Mouse (Mus musculus): Measurements from ENCODE around the gene Irgm2. TPM values are rescaled to one million over a fixed set of nuclear protein-coding genes. Genes with fewer than 3 reads are reported as not detected.
"Not testable (repeated sequence)": the region's sequence is repeated elsewhere in the genome, so short reads cannot be mapped to it uniquely, and the experiment has no call there.

The Irgm2 gene
- polyA plus RNA-seq, 1 experiment = 18.3 TPM

DNA sequence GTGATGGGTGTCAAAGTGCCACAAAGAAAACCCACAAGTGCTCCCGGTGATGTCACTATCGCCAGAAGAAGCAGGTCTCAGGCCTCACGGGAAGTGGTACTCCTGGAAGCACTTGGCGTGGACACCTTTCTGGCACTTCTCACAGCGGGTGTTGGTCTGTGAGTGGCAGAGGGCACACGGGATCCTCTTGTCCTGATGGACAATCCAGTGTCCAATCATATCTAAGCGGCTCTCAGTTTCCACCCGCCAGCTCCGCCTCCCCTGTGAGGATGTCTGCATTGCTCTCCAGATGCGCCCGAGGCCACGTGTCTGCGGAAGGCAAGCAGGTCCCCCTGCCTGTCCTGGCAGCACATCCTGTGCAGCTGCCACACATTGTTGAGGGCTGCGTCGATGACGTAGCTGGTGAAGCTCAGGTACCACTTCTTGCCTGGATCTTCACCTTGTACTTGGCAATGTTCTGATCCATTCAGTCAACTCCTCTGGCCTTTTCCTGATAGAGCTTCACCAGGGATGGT is 31.0 kb downstream of the Irgm2 start:
- H3K36me3 ChIP-seq (ENCODE audit: control insufficient read depth, insufficient read depth, low read length) = no peaks in the 10 kb centered on the region
- no peaks in the 10 kb centered on the region for H3K27me3 ChIP-seq (ENCODE audit: control insufficient read depth, insufficient read depth, low read length)
- WGBS = 66% methylated on average over 16 of the region's 16 CpGs
- no peak for DNase-seq (ENCODE audit: low read depth in 1 of 2, low spot score in 2 of 2)
- TF ChIP-seq POLR2A (IDR thresholded peaks at IDR 0.05; ENCODE audit: low read depth, low read length) (no peak), CTCF (IDR thresholded peaks at IDR 0.05; ENCODE audit: extremely low read depth, insufficient read depth, insufficient read length, insufficient replicate concordance) (no peak)
- no peaks in the 10 kb centered on the region; the same call in 1 of the 2 replicates for H3K4me1 ChIP-seq (ENCODE audit: control insufficient read depth, insufficient read depth, insufficient read length)
- H3K27ac ChIP-seq (ENCODE audit: insufficient read depth, low read length) = no peak overlapping the region
- no peak overlapping the region for H3K4me3 ChIP-seq (ENCODE audit: extremely low read depth, insufficient read depth, insufficient read length)

- 92% methylated on average over 8 of the region's 8 CpGs for WGBS
- Histone ChIP-seq H3K4me1 (ENCODE audit: control insufficient read depth, insufficient read depth, insufficient read length) (no peaks in the 10 kb centered on the region), H3K36me3 (ENCODE audit: control insufficient read depth, insufficient read depth, low read length) (no peaks in the 10 kb centered on the region), H3K27me3 (ENCODE audit: control insufficient read depth, insufficient read depth, low read length) (no peaks in the 10 kb centered on the region), H3K27ac (ENCODE audit: insufficient read depth, low read length) (no peak overlapping the region), H3K4me3 (ENCODE audit: extremely low read depth, insufficient read depth, insufficient read length) (no peak overlapping the region)
- DNase-seq (ENCODE audit: low read depth in 1 of 2, low spot score in 2 of 2) = no peak
- TF ChIP-seq POLR2A (IDR thresholded peaks at IDR 0.05; ENCODE audit: low read depth, low read length) (no peak), CTCF (IDR thresholded peaks at IDR 0.05; ENCODE audit: extremely low read depth, insufficient read depth, insufficient read length, insufficient replicate concordance) (no peak)
Observed at GRCm38 (mm10) chr11:58231156-58231555, 31.7 kb downstream of the Irgm2 start.

DNA sequence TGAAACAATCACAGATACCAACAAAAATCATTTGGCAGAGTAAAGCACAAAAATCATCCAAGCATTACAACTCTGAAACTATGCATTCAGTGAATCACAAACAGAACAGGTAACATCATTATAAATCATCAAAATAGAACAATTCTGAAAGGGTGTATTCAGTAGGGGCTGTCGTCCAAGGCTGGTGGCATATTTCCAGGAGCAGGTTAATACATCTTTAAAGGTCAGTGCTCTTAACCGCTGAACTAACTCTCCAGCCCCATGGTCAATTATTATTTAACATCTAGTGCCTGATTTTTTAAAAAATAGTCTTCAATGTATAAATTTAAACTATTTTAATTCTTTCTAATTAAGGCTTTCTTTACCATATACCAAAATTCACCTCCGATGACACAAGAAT is 35.1 kb downstream of the Irgm2 start:
- WGBS = 90% methylated on average over 3 of the region's 3 CpGs
- H3K4me1 ChIP-seq (ENCODE audit: control insufficient read depth, insufficient read depth, insufficient read length); DNase-seq (ENCODE audit: low read depth in 1 of 2, low spot score in 2 of 2): not testable (repeated sequence)

GRCm38 (mm10) chr11:58235152-58235551 is 35.7 kb downstream of the Irgm2 start:
- TF ChIP-seq POLR2A (IDR thresholded peaks at IDR 0.05; ENCODE audit: low read depth, low read length) (no peak), CTCF (IDR thresholded peaks at IDR 0.05; ENCODE audit: extremely low read depth, insufficient read depth, insufficient read length, insufficient replicate concordance) (peak; percentile 57; the same call in 1 of the 2 replicates)
- Histone ChIP-seq H3K4me3 (ENCODE audit: extremely low read depth, insufficient read depth, insufficient read length) (no peak overlapping the region), H3K27me3 (ENCODE audit: control insufficient read depth, insufficient read depth, low read length) (no peaks in the 10 kb centered on the region), H3K36me3 (ENCODE audit: control insufficient read depth, insufficient read depth, low read length) (no peaks in the 10 kb centered on the region), H3K4me1 (ENCODE audit: control insufficient read depth, insufficient read depth, insufficient read length) (peaks cover 3% of the 10 kb centered on the region; the same call in 1 of the 2 replicates), H3K27ac (ENCODE audit: insufficient read depth, low read length) (no peak overlapping the region)
- peak in 1 of 2 experiments; percentile 25 for DNase-seq (ENCODE audit: low read depth in 1 of 2, low spot score in 2 of 2)
- 34% methylated on average over 6 of the region's 6 CpGs for WGBS

More for the DNA sequence above, 35.1 kb downstream of the Irgm2 start:
- H3K4me3 ChIP-seq (ENCODE audit: extremely low read depth, insufficient read depth, insufficient read length); H3K27ac ChIP-seq (ENCODE audit: insufficient read depth, low read length); H3K27me3 ChIP-seq (ENCODE audit: control insufficient read depth, insufficient read depth, low read length); H3K36me3 ChIP-seq (ENCODE audit: control insufficient read depth, insufficient read depth, low read length): not testable (repeated sequence)

DNA sequence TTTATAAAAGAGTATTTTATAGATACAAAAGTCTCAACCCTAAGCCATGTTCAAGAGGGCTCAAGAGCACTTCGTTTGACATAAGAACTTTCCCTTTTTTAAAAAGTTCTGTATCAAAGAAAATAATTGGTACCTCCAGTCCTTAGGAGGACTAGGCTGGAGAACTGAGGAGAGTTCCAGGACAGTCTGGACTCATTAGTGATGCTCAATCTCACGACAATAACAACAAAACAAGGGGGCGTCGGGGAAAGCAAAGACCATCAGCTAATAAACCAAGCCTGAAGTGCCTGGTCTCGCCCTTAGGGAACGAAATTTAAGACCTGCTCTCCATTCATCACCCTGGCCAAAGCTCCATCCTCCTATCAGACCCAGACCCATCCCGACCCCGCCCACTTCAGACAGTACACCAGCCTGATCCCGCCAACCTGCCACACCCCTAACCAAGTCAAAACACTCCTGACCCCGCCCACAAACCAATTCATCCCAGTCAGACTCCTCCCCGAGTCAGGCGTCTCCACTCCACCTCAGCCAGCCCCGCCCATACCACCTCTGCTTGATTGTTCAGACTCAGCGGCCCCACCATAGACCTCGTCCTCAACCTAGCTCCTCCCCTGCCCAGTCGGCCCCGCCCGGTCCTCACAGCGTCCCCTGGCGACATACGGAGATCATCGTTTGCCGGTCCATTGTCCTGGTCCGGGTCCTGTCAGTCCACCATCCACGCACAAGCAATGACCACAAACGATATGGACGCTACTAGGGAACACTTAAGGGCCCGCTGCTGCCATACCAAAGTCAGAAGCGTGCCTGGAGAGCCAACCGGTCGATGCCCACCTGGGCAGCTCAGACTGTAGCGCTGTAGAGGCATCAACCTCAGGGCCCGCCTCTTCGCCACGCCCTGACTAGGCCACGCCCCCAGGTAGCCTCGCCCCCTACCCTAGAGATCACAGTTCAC is 39.7 kb downstream of the Irgm2 start:
- H3K36me3 ChIP-seq (ENCODE audit: control insufficient read depth, insufficient read depth, low read length) = no peaks in the 10 kb centered on the region
- TF ChIP-seq CTCF (IDR thresholded peaks at IDR 0.05; ENCODE audit: extremely low read depth, insufficient read depth, insufficient read length, insufficient replicate concordance) (no peak), POLR2A (IDR thresholded peaks at IDR 0.05; ENCODE audit: low read depth, low read length) (no peak)
- H3K27ac ChIP-seq (ENCODE audit: insufficient read depth, low read length) = no peak overlapping the region
- no peaks in the 10 kb centered on the region for H3K27me3 ChIP-seq (ENCODE audit: control insufficient read depth, insufficient read depth, low read length)
- H3K4me1 ChIP-seq (ENCODE audit: control insufficient read depth, insufficient read depth, insufficient read length) = peaks cover 3% of the 10 kb centered on the region; the same call in 1 of the 2 replicates
- 9% methylated on average over 37 of the region's 37 CpGs for WGBS
- DNase-seq (ENCODE audit: low read depth in 1 of 2, low spot score in 2 of 2) = peak; percentile 15 to 38
- H3K4me3 ChIP-seq (ENCODE audit: extremely low read depth, insufficient read depth, insufficient read length) = peak overlapping the region; percentile 34; the same call in 1 of the 2 replicates

GRCm38 (mm10) chr11:58247294-58247693 is 47.9 kb downstream of the Irgm2 start:
- Histone ChIP-seq H3K36me3 (ENCODE audit: control insufficient read depth, insufficient read depth, low read length) (no peaks in the 10 kb centered on the region), H3K4me1 (ENCODE audit: control insufficient read depth, insufficient read depth, insufficient read length) (no peaks in the 10 kb centered on the region), H3K4me3 (ENCODE audit: extremely low read depth, insufficient read depth, insufficient read length) (no peak overlapping the region), H3K27me3 (ENCODE audit: control insufficient read depth, insufficient read depth, low read length) (no peaks in the 10 kb centered on the region), H3K27ac (ENCODE audit: insufficient read depth, low read length) (no peak overlapping the region)
- DNase-seq (ENCODE audit: low read depth in 1 of 2, low spot score in 2 of 2) = no peak
- TF ChIP-seq POLR2A (IDR thresholded peaks at IDR 0.05; ENCODE audit: low read depth, low read length) = no peak
- TF ChIP-seq CTCF (IDR thresholded peaks at IDR 0.05; ENCODE audit: extremely low read depth, insufficient read depth, insufficient read length, insufficient replicate concordance) = no peak
- 58% methylated on average over 4 of the region's 4 CpGs for WGBS

All from spleen, adult 2 months (tissue).